Mouse (Mus musculus): ENCODE results near the gene Zfp36l2. TPM values are rescaled to one million over a fixed set of nuclear protein-coding genes. Genes with fewer than 3 reads are reported as not detected.

Gene Zfp36l2
- total RNA-seq, 2 experiments from 2014 or later, result 17.0 to 21.3 TPM

GRCm38 (mm10) chr17:84144130-84144529, 43.6 kb downstream of the Zfp36l2 start:
- intact Hi-C loops (cut with DNase I; ENCODE audit: low total_unique reads), result no loop called here
- no peak for DNase-seq

DNA sequence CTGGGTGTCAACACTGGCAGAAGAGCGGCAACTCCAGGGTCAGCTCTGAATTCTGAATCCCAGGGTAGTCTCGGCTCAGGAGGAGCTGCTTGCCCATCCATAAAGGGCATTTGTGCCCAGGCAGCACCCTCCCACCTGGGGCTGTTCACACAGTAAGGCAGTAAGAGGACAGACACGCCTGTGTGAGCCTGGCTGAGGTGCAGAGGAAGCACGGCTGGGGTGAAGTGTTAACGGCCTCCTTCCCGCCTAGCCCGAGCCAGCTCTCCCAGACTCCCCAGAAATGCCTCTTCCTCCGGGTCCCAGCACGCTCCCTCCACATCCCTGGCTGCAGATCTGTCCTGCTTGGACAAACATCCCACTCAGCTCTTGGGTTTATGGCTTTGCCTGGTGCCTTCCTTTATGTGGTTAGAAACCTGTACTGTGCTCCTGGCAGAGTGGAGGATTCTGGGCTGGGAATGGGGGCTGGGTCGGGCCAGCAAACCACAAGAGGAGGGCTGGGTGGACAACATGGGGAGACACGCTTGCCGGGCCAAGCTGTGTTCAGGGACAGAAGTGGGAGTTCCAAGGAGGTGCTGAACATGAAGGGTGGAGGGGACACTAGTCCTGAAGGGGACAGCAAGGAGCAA, 44.4 kb downstream of the Zfp36l2 start:
- intact Hi-C loops (cut with DNase I; ENCODE audit: low total_unique reads), result no loop called here
- DNase-seq, result no peak

DNA sequence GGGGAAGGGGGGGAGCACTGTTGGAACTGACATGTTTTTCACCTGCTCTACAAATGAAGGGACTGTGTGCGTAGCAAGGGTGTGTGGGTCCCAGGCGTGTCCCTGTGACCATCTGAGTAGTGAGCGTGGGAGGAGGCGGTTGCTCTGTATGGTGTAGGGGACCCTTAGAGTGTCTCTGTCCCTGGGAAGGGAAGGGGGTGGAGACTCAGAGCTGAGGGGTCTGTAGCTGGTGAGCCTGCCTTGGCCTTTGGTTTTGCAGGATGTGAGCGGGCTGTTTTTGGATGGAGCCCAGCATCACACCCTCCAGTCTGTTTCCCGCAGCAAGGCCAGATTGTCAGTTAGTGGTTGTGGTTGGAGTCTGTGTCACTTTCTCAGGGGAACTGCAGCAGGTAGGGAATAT, 46.1 kb downstream of the Zfp36l2 start:
- no peak for DNase-seq
- intact Hi-C loops (cut with DNase I; ENCODE audit: low total_unique reads), result no loop called here

DNA sequence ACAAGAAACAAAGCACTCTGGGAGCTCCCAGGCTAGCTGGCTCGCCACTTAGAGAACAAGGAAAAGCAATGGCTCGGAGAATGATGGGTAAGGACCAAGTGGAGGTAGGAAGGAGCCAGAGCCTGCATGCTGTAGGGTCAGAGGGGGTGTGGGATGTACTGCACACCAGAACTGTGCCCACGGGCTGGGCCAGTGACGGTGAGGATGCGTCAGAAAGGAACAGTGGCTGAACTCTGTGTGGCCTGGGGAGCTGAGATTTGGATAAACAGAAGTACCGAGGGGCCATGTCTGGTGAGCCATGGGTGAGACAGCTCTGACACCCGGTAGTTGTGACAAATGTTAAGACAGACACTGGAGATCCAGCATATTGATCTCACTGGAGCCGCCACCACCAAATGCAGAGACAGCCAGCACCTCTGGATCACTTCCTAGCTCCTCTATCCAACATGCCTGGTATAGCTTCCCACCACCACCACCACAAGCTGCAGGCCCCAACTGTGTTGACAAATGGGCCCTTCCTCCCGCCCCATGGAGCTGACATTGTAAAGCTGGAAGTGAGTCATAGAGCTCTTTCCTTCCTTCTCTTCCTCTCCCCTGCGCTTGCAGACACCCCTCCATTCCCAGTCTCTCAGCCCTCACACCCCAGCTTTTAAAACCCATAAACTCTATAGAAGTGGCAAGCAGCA, 46.8 kb downstream of the Zfp36l2 start:
- intact Hi-C loops (cut with DNase I; ENCODE audit: low total_unique reads), result no loop called here
- no peak for DNase-seq

DNA sequence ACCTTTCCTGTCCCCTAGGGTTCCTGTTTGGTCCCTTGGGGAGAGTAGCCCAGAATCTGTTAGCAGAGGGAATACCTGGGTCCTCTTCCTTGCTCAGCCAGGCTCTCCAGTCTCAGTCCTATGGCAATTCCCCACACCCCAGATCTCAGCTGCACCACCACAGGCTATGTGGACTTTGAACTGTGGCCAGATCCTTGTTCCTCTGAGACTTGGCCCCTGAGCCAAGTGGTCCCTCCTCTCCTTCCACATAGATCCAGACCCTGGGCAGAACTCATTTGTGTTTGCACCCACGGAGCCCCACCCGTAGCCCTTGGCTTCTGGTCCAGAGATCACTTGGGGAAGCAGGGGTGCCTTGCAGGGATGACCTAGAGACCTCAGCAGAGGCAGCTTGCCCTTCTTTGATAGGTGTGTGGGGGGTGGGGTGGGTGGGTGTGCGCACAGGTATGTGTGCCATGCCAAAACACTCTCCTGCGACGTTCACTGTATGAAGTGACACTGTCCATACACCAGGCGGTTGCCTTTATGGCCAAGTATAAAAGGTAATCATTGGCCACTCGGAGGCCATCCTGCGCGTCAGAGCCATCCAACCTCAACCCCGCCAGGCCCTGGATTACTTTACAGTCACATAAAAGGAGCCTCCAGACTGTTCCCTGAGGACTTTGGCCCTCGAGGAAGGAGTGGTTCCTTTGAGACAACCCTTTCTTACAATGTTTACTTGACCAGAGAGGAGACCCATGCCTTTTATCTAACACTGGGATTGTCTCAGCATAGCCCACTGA, 50.2 kb downstream of the Zfp36l2 start:
- intact Hi-C loops (cut with DNase I; ENCODE audit: low total_unique reads), result no loop called here

GRCm38 (mm10) chr17:84136669-84137392, 50.9 kb downstream of the Zfp36l2 start:
- intact Hi-C loops (cut with DNase I; ENCODE audit: low total_unique reads), result no loop called here

More for the DNA sequence above, 50.2 kb downstream of the Zfp36l2 start:
- no peak for DNase-seq

DNA sequence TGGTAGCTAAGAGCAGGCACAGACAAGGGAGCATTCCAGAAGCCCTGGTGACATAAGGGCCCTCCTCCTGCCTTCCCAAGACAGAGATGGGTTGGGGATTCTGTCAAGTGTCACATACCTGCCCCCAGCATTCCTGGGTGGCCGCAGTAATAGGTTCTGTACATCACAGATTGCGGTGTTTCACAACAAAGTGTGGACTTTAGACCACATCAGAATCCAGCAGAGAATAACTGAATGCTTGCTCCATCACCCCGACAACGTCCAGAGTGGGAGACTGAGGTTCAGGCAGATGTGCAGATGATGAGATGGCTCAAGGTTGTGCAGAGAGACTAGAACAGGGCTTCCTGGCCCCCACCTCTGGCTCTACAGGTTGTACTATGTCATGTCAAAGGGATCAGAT, 51.5 kb downstream of the Zfp36l2 start:
- no peak for DNase-seq
- intact Hi-C loops (cut with DNase I; ENCODE audit: low total_unique reads), result no loop called here

More at GRCm38 (mm10) chr17:84136669-84137392, 50.9 kb downstream of the Zfp36l2 start:
- no peak for DNase-seq

- intact Hi-C loops (cut with DNase I; ENCODE audit: low total_unique reads), result no loop called here
These were observed 52.5 kb downstream of the Zfp36l2 start for GRCm38 (mm10) chr17:84135243-84135642.

More at GRCm38 (mm10) chr17:84135243-84135642, 52.5 kb downstream of the Zfp36l2 start:
- no peak for DNase-seq
